Mouse (Mus musculus): ENCODE data around the gene Trim27. TPM values are rescaled to one million over a fixed set of nuclear protein-coding genes. Genes with fewer than 3 reads are reported as not detected.

The Trim27 gene
- 136 and 139 TPM in 2 replicates for polyA plus RNA-seq (2015; fragmentation: Nextera tagmentation; extraction: Ambion mirVana)

GRCm38 (mm10) chr13:21179367-21179723 is at the start of gene Trim27:
TSS of gene Trim27 (plus strand) at chr13:21179445.
- H3K27ac ChIP-seq, result peak within 1 kb of the TSS; percentile 98
- no peaks in the 10 kb centered on the region for H3K9me3 ChIP-seq (replicated peaks)
- no peaks in the 10 kb centered on the region for H3K27me3 ChIP-seq
- peak within 1 kb of the TSS; percentile 91 for H3K9ac ChIP-seq
- H3K36me3 ChIP-seq, result peaks cover 27% of the 10 kb centered on the region
- H3K4me3 ChIP-seq (replicated peaks), result peak within 1 kb of the TSS; percentile 78
- H3K4me2 ChIP-seq, result peak within 1 kb of the TSS; percentile 86
- WGBS, result under 1% methylated on average over 15 of the region's 15 CpGs
- H3K4me1 ChIP-seq, result peaks cover 39% of the 10 kb centered on the region
- peak; percentile 59 for ATAC-seq (replicated peaks; ENCODE audit: low FRiP score)

DNA sequence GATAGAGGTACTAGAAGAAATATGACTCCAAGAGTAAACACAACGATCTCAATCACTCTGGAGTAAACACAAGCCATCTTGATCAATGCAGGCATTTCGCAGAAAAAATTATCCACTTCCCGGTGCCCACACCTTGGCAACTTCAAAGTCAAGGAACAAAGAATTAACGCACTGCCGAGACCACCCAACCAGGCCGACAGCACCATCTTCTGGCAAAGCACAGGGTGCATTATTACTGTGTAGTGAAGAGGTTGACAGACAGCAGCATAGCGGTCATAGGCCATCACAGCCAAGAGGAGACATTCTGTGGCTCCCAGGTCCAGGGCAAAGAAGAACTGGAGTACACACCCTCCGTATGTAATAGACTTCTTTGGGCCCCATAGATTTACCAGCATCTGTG is 36.8 kb upstream of the Trim27 start:
- WGBS, result 42% methylated on average over 8 of the region's 8 CpGs
- H3K36me3 ChIP-seq, result no peaks in the 10 kb centered on the region
- H3K4me2 ChIP-seq, result no peak overlapping the region
- no peak overlapping the region for H3K9ac ChIP-seq
- no peak overlapping the region for H3K4me3 ChIP-seq (replicated peaks)
- no peaks in the 10 kb centered on the region for H3K9me3 ChIP-seq (replicated peaks)
- ATAC-seq (replicated peaks; ENCODE audit: low FRiP score), result no peak
- H3K27me3 ChIP-seq, result no peaks in the 10 kb centered on the region
- no peaks in the 10 kb centered on the region for H3K4me1 ChIP-seq
- H3K27ac ChIP-seq, result no peak overlapping the region

- H3K27me3 ChIP-seq, result no peaks in the 10 kb centered on the region
- no peaks in the 10 kb centered on the region for H3K4me1 ChIP-seq
- H3K36me3 ChIP-seq, result no peaks in the 10 kb centered on the region
- whole genome bisulfite sequencing, result 82% methylated on average over 4 of the region's 4 CpGs
- H3K4me2 ChIP-seq, result no peak within 1 kb of the TSS
- H3K9ac ChIP-seq, result no peak within 1 kb of the TSS
- no peak within 1 kb of the TSS for H3K27ac ChIP-seq
- H3K9me3 ChIP-seq (replicated peaks), result no peaks in the 10 kb centered on the region
- H3K4me3 ChIP-seq (replicated peaks), result no peak within 1 kb of the TSS
- ATAC-seq (replicated peaks; ENCODE audit: low FRiP score), result no peak
These were observed 33.5 kb upstream of the Trim27 start, which contains the start of gene Olfr1368 for GRCm38 (mm10) chr13:21145767-21146166. TSS of gene Olfr1368 (minus strand) at chr13:21145867.

- H3K36me3 ChIP-seq, result no peaks in the 10 kb centered on the region
- H3K9me3 ChIP-seq (replicated peaks), result no peaks in the 10 kb centered on the region
- H3K9ac ChIP-seq, result no peak overlapping the region
- no peaks in the 10 kb centered on the region for H3K27me3 ChIP-seq
- ATAC-seq (replicated peaks; ENCODE audit: low FRiP score), result no peak
- WGBS, result 84% methylated on average over 5 of the region's 5 CpGs
- H3K4me2 ChIP-seq, result no peak overlapping the region
- no peak overlapping the region for H3K4me3 ChIP-seq (replicated peaks)
- no peak overlapping the region for H3K27ac ChIP-seq
- peaks cover 8% of the 10 kb centered on the region; the same call in 1 of the 2 replicates for H3K4me1 ChIP-seq
These were observed 23.4 kb upstream of the Trim27 start for GRCm38 (mm10) chr13:21155888-21156287.

GRCm38 (mm10) chr13:21158071-21158470 is 21.2 kb upstream of the Trim27 start:
- Histone ChIP-seq H3K36me3 (no peaks in the 10 kb centered on the region), H3K9me3 (replicated peaks) (no peaks in the 10 kb centered on the region), H3K27ac (no peak overlapping the region), H3K4me1 (peaks cover 10% of the 10 kb centered on the region; the same call in 1 of the 2 replicates), H3K4me3 (replicated peaks) (peak overlapping the region; percentile 79), H3K27me3 (no peaks in the 10 kb centered on the region), H3K4me2 (peak overlapping the region; percentile 82), H3K9ac (no peak overlapping the region)
- no peak for ATAC-seq (replicated peaks; ENCODE audit: low FRiP score)
- WGBS, result 10% methylated on average over 9 of the region's 9 CpGs

DNA sequence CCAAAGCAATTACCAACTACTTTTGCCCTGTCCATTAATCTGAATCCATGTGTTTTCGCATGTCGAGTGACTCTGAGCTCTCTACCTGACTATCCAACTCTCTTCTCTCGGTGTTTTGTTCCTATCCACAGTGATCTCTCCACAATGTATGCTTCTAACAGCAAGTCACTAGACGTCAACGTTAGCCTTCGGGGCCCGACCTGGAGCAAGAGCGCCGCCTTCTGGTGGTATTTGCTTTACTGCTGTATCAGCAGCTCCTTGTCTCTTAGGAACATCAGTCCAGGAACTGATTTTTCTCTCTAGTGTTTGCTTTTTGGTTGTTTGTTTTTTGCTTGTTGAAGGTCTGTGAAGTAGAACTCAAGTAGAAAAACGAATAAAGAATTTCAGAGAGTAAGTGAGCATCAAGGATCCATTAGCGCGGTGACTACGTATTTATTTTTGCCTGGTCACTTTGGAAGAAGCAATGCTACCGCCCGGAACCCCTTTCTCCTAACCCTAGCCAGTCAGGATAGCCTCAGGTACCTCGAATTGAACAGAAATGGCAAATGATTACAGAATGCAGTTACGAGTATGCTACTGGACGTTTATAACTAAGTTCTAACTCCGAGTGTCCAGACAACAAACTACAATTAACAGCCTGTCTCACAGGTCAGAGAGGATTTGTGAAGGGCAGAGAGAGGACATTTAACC is 20.3 kb upstream of the Trim27 start:
- Histone ChIP-seq H3K4me2 (peak overlapping the region; percentile 82), H3K27ac (no peak overlapping the region), H3K9ac (peak overlapping the region; percentile 39), H3K9me3 (replicated peaks) (no peaks in the 10 kb centered on the region), H3K4me1 (peaks cover 10% of the 10 kb centered on the region; the same call in 1 of the 2 replicates), H3K36me3 (no peaks in the 10 kb centered on the region), H3K27me3 (0 out of 2 replicates have a peak, but pooled peaks cover 2% of the 10 kb centered on the region), H3K4me3 (replicated peaks) (peak overlapping the region; percentile 79)
- WGBS, result under 1% methylated on average over 19 of the region's 19 CpGs
- ATAC-seq (replicated peaks; ENCODE audit: low FRiP score), result peak; percentile 50; the same call in 1 of the 2 replicates

DNA sequence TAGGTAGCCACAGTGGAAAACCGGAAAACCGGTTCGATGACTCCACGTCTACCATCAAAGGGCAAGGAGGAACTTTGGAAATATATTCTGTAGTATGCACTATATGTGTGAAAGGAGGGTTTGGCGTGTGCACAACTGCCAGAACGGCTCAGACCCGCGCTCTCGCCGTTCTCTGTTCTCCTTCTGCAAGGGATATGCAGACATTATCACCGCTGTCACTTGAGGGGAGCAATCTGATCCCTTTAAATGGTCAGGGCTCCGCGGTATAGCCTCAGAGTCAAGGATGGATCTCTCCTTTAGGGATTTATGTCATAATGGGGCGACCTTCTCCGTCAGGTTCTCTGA is 19.8 kb upstream of the Trim27 start:
- H3K4me3 ChIP-seq (replicated peaks), result peak overlapping the region; percentile 79
- H3K4me2 ChIP-seq, result peak overlapping the region; percentile 82
- no peak overlapping the region for H3K27ac ChIP-seq
- H3K4me1 ChIP-seq, result peaks cover 10% of the 10 kb centered on the region; the same call in 1 of the 2 replicates
- no peak; the same call in 1 of the 2 replicates for ATAC-seq (replicated peaks; ENCODE audit: low FRiP score)
- WGBS, result under 1% methylated on average over 15 of the region's 15 CpGs
- H3K9ac ChIP-seq, result peak overlapping the region; percentile 39
- no peaks in the 10 kb centered on the region for H3K36me3 ChIP-seq
- no peaks in the 10 kb centered on the region for H3K9me3 ChIP-seq (replicated peaks)
- 0 out of 2 replicates have a peak, but pooled peaks cover 2% of the 10 kb centered on the region for H3K27me3 ChIP-seq

- under 1% methylated on average over 16 of the region's 16 CpGs for WGBS
These were observed 19.2 kb upstream of the Trim27 start for GRCm38 (mm10) chr13:21160041-21160511.

DNA sequence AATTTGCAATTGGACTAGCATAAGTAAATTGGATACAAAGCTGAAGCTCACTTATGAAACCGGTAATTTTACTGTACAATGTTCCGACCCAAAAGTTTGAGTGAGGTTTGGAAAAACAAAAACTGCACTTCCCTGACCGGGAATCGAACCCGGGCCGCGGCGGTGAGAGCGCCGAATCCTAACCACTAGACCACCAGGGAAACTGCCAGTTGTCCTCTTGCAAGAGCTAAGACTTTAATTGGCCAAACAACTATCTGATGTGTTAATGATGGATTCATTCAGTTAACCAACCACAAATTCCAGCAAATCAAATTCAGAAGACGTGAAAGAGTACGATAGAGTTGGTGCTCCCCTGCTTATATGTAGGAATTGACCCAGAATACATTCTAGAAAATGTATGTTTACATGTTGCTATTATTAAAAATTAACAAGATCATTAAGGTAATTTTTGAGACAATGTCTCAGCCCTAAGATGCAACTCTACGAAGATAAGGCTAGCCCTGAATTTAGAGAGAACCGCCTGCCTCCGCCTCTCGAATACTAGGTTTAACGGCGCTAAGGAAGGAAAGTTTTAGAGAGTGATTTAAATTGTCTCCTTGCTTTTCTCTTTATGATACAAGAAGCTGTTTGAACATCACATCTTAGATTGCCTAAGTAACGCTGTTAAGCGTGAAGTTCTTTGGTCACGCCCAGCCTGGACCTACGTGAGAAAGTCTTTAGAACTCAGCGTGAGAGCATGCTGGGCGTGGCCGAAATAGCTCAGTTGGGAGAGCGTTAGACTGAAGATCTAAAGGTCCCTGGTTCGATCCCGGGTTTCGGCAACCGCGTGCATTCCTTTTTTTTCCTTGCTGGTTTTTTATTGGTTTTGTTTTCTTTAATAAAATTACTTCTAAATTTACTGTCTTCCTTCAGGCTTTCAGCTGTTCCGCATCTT is 18.3 kb upstream of the Trim27 start:
- H3K9me3 ChIP-seq (replicated peaks), result no peaks in the 10 kb centered on the region
- peaks cover 10% of the 10 kb centered on the region; the same call in 1 of the 2 replicates for H3K4me1 ChIP-seq
- H3K4me3 ChIP-seq (replicated peaks), result peak overlapping the region; percentile 79
- H3K27me3 ChIP-seq, result 0 out of 2 replicates have a peak, but pooled peaks cover 2% of the 10 kb centered on the region
- peak overlapping the region; percentile 82 for H3K4me2 ChIP-seq
- ATAC-seq (replicated peaks; ENCODE audit: low FRiP score), result peak; percentile 83
- H3K27ac ChIP-seq, result no peak overlapping the region
- H3K36me3 ChIP-seq, result no peaks in the 10 kb centered on the region
- under 1% methylated on average over 32 of the region's 32 CpGs for WGBS
- peak overlapping the region; percentile 45 for H3K9ac ChIP-seq

More at GRCm38 (mm10) chr13:21160041-21160511, 19.2 kb upstream of the Trim27 start:
- no peak overlapping the region for H3K27ac ChIP-seq
- 0 out of 2 replicates have a peak, but pooled peaks cover 2% of the 10 kb centered on the region for H3K27me3 ChIP-seq
- peak; percentile 26 for ATAC-seq (replicated peaks; ENCODE audit: low FRiP score)
- H3K9me3 ChIP-seq (replicated peaks), result no peaks in the 10 kb centered on the region
- H3K4me3 ChIP-seq (replicated peaks), result peak overlapping the region; percentile 79
- H3K9ac ChIP-seq, result peak overlapping the region; percentile 39
- H3K4me1 ChIP-seq, result peaks cover 10% of the 10 kb centered on the region; the same call in 1 of the 2 replicates
- H3K4me2 ChIP-seq, result peak overlapping the region; percentile 82
- no peaks in the 10 kb centered on the region for H3K36me3 ChIP-seq

GRCm38 (mm10) chr13:21161591-21161990 is 17.7 kb upstream of the Trim27 start:
- Histone ChIP-seq H3K27me3 (0 out of 2 replicates have a peak, but pooled peaks cover 2% of the 10 kb centered on the region), H3K9ac (no peak overlapping the region), H3K27ac (no peak overlapping the region), H3K4me2 (peak overlapping the region; percentile 82), H3K4me1 (peaks cover 10% of the 10 kb centered on the region; the same call in 1 of the 2 replicates), H3K9me3 (replicated peaks) (no peaks in the 10 kb centered on the region), H3K4me3 (replicated peaks) (peak overlapping the region; percentile 79), H3K36me3 (no peaks in the 10 kb centered on the region)
- ATAC-seq (replicated peaks; ENCODE audit: low FRiP score), result no peak
- WGBS, result 40% methylated on average over 2 of the region's 2 CpGs

- H3K9me3 ChIP-seq (replicated peaks), result no peaks in the 10 kb centered on the region
- WGBS, result 48% methylated on average over 5 of the region's 5 CpGs
- no peaks in the 10 kb centered on the region for H3K36me3 ChIP-seq
- H3K27me3 ChIP-seq, result 0 out of 2 replicates have a peak, but pooled peaks cover 2% of the 10 kb centered on the region
- H3K27ac ChIP-seq, result no peak overlapping the region
- ATAC-seq (replicated peaks; ENCODE audit: low FRiP score), result no peak
- no peak overlapping the region for H3K4me2 ChIP-seq
- H3K4me1 ChIP-seq, result peaks cover 10% of the 10 kb centered on the region; the same call in 1 of the 2 replicates
- no peak overlapping the region for H3K9ac ChIP-seq
- H3K4me3 ChIP-seq (replicated peaks), result no peak overlapping the region
These were observed 16.7 kb upstream of the Trim27 start for GRCm38 (mm10) chr13:21162591-21162990.

Measured in kidney, embryonic 15.5 days (tissue).